ENCODE assay signal across 8 mouse cellular contexts in the genomic region with DNA sequence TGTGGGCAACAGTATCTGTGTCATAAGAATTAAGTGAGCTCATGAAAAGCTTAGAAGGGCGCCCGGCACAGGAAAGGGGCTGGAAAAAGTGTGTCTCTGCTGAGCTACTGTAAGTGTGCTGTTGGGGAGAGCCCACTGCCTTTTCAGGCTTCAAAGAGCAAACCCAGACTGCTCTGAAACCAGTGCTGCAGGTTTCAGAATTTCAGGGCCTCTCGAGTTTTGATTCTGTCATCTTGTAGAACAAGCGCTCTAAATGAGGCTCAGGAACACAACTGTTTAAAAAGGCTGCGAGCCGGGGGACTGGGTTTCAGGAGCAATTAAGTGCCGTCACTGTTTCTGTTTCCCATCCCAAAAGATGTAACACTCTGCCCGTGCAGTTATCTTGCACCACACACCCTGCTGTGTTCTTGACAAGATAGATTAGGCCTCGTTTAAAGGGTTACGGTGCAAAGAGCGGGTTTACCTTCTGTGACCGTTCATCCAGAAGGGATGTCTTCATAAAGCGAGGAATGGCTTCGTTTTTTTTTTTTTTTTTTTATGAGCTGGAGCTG. TPM values are rescaled to one million over a fixed set of nuclear protein-coding genes. Genes with fewer than 3 reads are reported as not detected.
DNase-seq lines count a peak whose midpoint lies in the region; ATAC-seq and TF ChIP-seq lines count a peak whose summit lies in the region.

No protein-coding gene starts in this region.

- ATAC-seq in heart, embryonic 13.5 days (ENCODE audit: extremely low read depth, insufficient number of reproducible peaks, low FRiP score, low TSS enrichment): no peak
- no peak for ATAC-seq in hindbrain, embryonic 14.5 days (ENCODE audit: low FRiP score)

- H3K4me1 ChIP-seq in heart, embryonic 13.5 days: peaks cover 47% of the 10 kb centered on the region
- H3K4me1 ChIP-seq in hindbrain, embryonic 14.5 days (replicated peaks; ENCODE audit: control insufficient read depth, insufficient read depth, low read length): peaks cover 30% of the 10 kb centered on the region; the same call in 1 of the 2 replicates

- DNase-seq in heart, postnatal 10 days: no peak
- DNase-seq in brain, embryonic 14.5 days (ENCODE audit: low read depth): peak; percentile 32
- DNase-seq in hindbrain, embryonic 14.5 days (ENCODE audit: low spot score): no peak
- DNase-seq in neural tube, embryonic 10.5 days (ENCODE audit: extremely low spot score, low spot score): peak; percentile 52
- DNase-seq in right cerebral cortex, postnatal 10 days (ENCODE audit: low spot score in 2 of 2): no peak
- DNase-seq in gastrocnemius, postnatal 4 days (ENCODE audit: low spot score in 2 of 2): no peak
- DNase-seq in cerebellum, postnatal 36 days: no peak

- peak overlapping the region; percentile 97 for H3K4me2 ChIP-seq in heart, embryonic 13.5 days
- H3K4me2 ChIP-seq in hindbrain, embryonic 14.5 days (replicated peaks): peak overlapping the region; percentile 28

- 12% methylated on average over 14 of the region's 14 CpGs for WGBS in heart, embryonic 13.5 days
- WGBS in hindbrain, embryonic 14.5 days: 15% methylated on average over 14 of the region's 14 CpGs

- TF ChIP-seq CTCF in brain, embryonic 14.5 days (IDR thresholded peaks at IDR 0.05; ENCODE audit: borderline replicate concordance, extremely low read depth, insufficient read depth, insufficient read length): no peak

- peak overlapping the region; percentile 95 for H3K4me3 ChIP-seq in heart, embryonic 13.5 days
- H3K4me3 ChIP-seq in hindbrain, embryonic 14.5 days (replicated peaks; ENCODE audit: low read length): 0 out of 2 replicates have a peak overlapping the region, but pooled peaks have one; percentile 3

- intact Hi-C loops in heart, postnatal 10 days (cut with DNase I): loop anchor here (5.0 kb wide), 1 partner anchor 43 kb away; a partner anchor contains a TSS

- no peak for TF ChIP-seq POLR2A in brain, embryonic 14.5 days (IDR thresholded peaks at IDR 0.05; ENCODE audit: borderline replicate concordance, extremely low read depth, insufficient read depth, insufficient read length, poor library complexity, severe bottlenecking)

- H3K27me3 ChIP-seq in heart, embryonic 13.5 days (replicated peaks): no peaks in the 10 kb centered on the region
- peaks cover 7% of the 10 kb centered on the region for H3K27me3 ChIP-seq in hindbrain, embryonic 14.5 days (ENCODE audit: control insufficient read depth, insufficient read depth, low read length)

- no peaks in the 10 kb centered on the region for H3K9me3 ChIP-seq in heart, embryonic 13.5 days
- no peaks in the 10 kb centered on the region for H3K9me3 ChIP-seq in hindbrain, embryonic 14.5 days (ENCODE audit: control insufficient read depth, low read length)

- no peaks in the 10 kb centered on the region for H3K36me3 ChIP-seq in heart, embryonic 13.5 days
- H3K36me3 ChIP-seq in hindbrain, embryonic 14.5 days (replicated peaks; ENCODE audit: control insufficient read depth, insufficient read depth): no peaks in the 10 kb centered on the region

- H3K9ac ChIP-seq in heart, embryonic 13.5 days: peak overlapping the region; percentile 94
- H3K9ac ChIP-seq in hindbrain, embryonic 14.5 days: no peak overlapping the region

- peak overlapping the region; percentile 70 for H3K27ac ChIP-seq in heart, embryonic 13.5 days (replicated peaks)
- 0 out of 2 replicates have a peak overlapping the region, but pooled peaks have one; percentile 32 for H3K27ac ChIP-seq in hindbrain, embryonic 14.5 days

RNA-seq across cellular contexts. Expression of a gene that starts 2.7 kb away (rescaled TPM):
- 6.3 and 7.7 TPM in 2 replicates for polyA plus RNA-seq in heart, embryonic 13.5 days (2015; fragmentation: Nextera tagmentation; extraction: Ambion mirVana)
- total RNA-seq in heart, postnatal 10 days (2021): 10 to 100 TPM in 1 of 2 experiments, 1 to 10 TPM in 1; 9.1 to 14.0 TPM
- polyA plus RNA-seq in brain, embryonic 14.5 days (2012; rRNA removed): 9.9 and 14.4 TPM in 2 replicates
- polyA plus RNA-seq in hindbrain, embryonic 14.5 days (2014; fragmentation: Nextera tagmentation; extraction: Ambion mirVana): 2.8 and 3.5 TPM in 2 replicates
- 10 to 100 TPM; 21.1 to 24.9 TPM for total RNA-seq in gastrocnemius, postnatal 4 days (2021)

RNA-seq across cellular contexts. Expression of a gene that starts 29.5 kb away (rescaled TPM):
- polyA plus RNA-seq in heart, embryonic 13.5 days (2015; fragmentation: Nextera tagmentation; extraction: Ambion mirVana): 44.2 and 46.0 TPM in 2 replicates
- 10 to 100 TPM; 45.1 to 51.1 TPM for total RNA-seq in heart, postnatal 10 days (2021)
- polyA plus RNA-seq in brain, embryonic 14.5 days (2012; rRNA removed): 48.5 and 50.9 TPM in 2 replicates
- 58.1 and 71.0 TPM in 2 replicates for polyA plus RNA-seq in hindbrain, embryonic 14.5 days (2014; fragmentation: Nextera tagmentation; extraction: Ambion mirVana)
- total RNA-seq in gastrocnemius, postnatal 4 days (2021): 10 to 100 TPM; 44.2 to 44.4 TPM

RNA-seq across cellular contexts. Expression of a gene that starts 44.9 kb away (rescaled TPM):
- 77.2 and 78.4 TPM in 2 replicates for polyA plus RNA-seq in heart, embryonic 13.5 days (2015; fragmentation: Nextera tagmentation; extraction: Ambion mirVana)
- total RNA-seq in heart, postnatal 10 days (2021): 10 to 100 TPM; 51.0 to 52.8 TPM
- polyA plus RNA-seq in brain, embryonic 14.5 days (2012; rRNA removed): 116 and 157 TPM in 2 replicates
- polyA plus RNA-seq in hindbrain, embryonic 14.5 days (2014; fragmentation: Nextera tagmentation; extraction: Ambion mirVana): 144 and 153 TPM in 2 replicates
- total RNA-seq in gastrocnemius, postnatal 4 days (2021): 10 to 100 TPM; 47.4 to 49.3 TPM

Comparison
In these comparisons a context has a peak if more than half of its experiments do, and no peak if none do; other contexts are left out.
1. DNase-seq: peak in brain, embryonic 14.5 days (single experiment) and neural tube, embryonic 10.5 days (single experiment); none in heart, postnatal 10 days (0 of 2), hindbrain, embryonic 14.5 days (single experiment), right cerebral cortex, postnatal 10 days (0 of 2), gastrocnemius, postnatal 4 days (0 of 2) and cerebellum, postnatal 36 days (0 of 2).